Mouse (Mus musculus): Measurements from ENCODE around the gene Sgcd. TPM values are rescaled to one million over a fixed set of nuclear protein-coding genes. Genes with fewer than 3 reads are reported as not detected.

Gene Sgcd
- polyA plus RNA-seq, 1 experiment: not detected

GRCm38 (mm10) chr11:47704930-47705787 lies 283.6 kb downstream of the Sgcd start:
- WGBS: 54% methylated on average over 8 of the region's 8 CpGs
- Histone ChIP-seq H3K4me1 (ENCODE audit: control insufficient read depth, insufficient read depth, low read length) (no peaks in the 10 kb centered on the region), H3K4me3 (ENCODE audit: insufficient read depth, low read depth, low read length) (no peak overlapping the region), H3K27ac (ENCODE audit: insufficient read depth, low read depth, low read length) (no peak overlapping the region)
- no peak for TF ChIP-seq POLR2A (IDR thresholded peaks at IDR 0.05; ENCODE audit: insufficient read depth, low read depth, low read length)
- no peak for TF ChIP-seq CTCF (IDR thresholded peaks at IDR 0.05; ENCODE audit: insufficient read depth, low read depth, low read length)

GRCm38 (mm10) chr11:47695611-47696010 lies 293.2 kb downstream of the Sgcd start:
- H3K27ac ChIP-seq (ENCODE audit: insufficient read depth, low read depth, low read length): no peak overlapping the region
- TF ChIP-seq POLR2A (IDR thresholded peaks at IDR 0.05; ENCODE audit: insufficient read depth, low read depth, low read length): no peak
- TF ChIP-seq CTCF (IDR thresholded peaks at IDR 0.05; ENCODE audit: insufficient read depth, low read depth, low read length): no peak
- H3K4me3 ChIP-seq (ENCODE audit: insufficient read depth, low read depth, low read length): no peak overlapping the region
- WGBS: 66% methylated on average over 1 of the region's 1 CpGs
- H3K4me1 ChIP-seq (ENCODE audit: control insufficient read depth, insufficient read depth, low read length): no peaks in the 10 kb centered on the region

- WGBS: 14% methylated on average over 1 of the region's 1 CpGs
- no peak for TF ChIP-seq POLR2A (IDR thresholded peaks at IDR 0.05; ENCODE audit: insufficient read depth, low read depth, low read length)
- TF ChIP-seq CTCF (IDR thresholded peaks at IDR 0.05; ENCODE audit: insufficient read depth, low read depth, low read length): peak; percentile 43; the same call in 1 of the 2 replicates
- no peaks in the 10 kb centered on the region for H3K4me1 ChIP-seq (ENCODE audit: control insufficient read depth, insufficient read depth, low read length)
- no peak overlapping the region for H3K27ac ChIP-seq (ENCODE audit: insufficient read depth, low read depth, low read length)
- no peak overlapping the region for H3K4me3 ChIP-seq (ENCODE audit: insufficient read depth, low read depth, low read length)
Observed at GRCm38 (mm10) chr11:47658135-47658534, 330.6 kb downstream of the Sgcd start.

GRCm38 (mm10) chr11:47645911-47646310 lies 342.9 kb downstream of the Sgcd start:
- Histone ChIP-seq H3K4me3 (ENCODE audit: insufficient read depth, low read depth, low read length) (no peak overlapping the region), H3K27ac (ENCODE audit: insufficient read depth, low read depth, low read length) (no peak overlapping the region), H3K4me1 (ENCODE audit: control insufficient read depth, insufficient read depth, low read length) (no peaks in the 10 kb centered on the region)
- no peak for TF ChIP-seq POLR2A (IDR thresholded peaks at IDR 0.05; ENCODE audit: insufficient read depth, low read depth, low read length)
- no peak for TF ChIP-seq CTCF (IDR thresholded peaks at IDR 0.05; ENCODE audit: insufficient read depth, low read depth, low read length)

- no peaks in the 10 kb centered on the region for H3K4me1 ChIP-seq (ENCODE audit: control insufficient read depth, insufficient read depth, low read length)
- no peak overlapping the region for H3K27ac ChIP-seq (ENCODE audit: insufficient read depth, low read depth, low read length)
- 57% methylated on average over 2 of the region's 2 CpGs for WGBS
- TF ChIP-seq POLR2A (IDR thresholded peaks at IDR 0.05; ENCODE audit: insufficient read depth, low read depth, low read length) (no peak), CTCF (IDR thresholded peaks at IDR 0.05; ENCODE audit: insufficient read depth, low read depth, low read length) (no peak)
- no peak overlapping the region for H3K4me3 ChIP-seq (ENCODE audit: insufficient read depth, low read depth, low read length)
Observed at GRCm38 (mm10) chr11:47641567-47642259, 347.1 kb downstream of the Sgcd start.

- WGBS: 79% methylated on average over 1 of the region's 1 CpGs
- TF ChIP-seq CTCF (IDR thresholded peaks at IDR 0.05; ENCODE audit: insufficient read depth, low read depth, low read length) (no peak), POLR2A (IDR thresholded peaks at IDR 0.05; ENCODE audit: insufficient read depth, low read depth, low read length) (no peak)
- Histone ChIP-seq H3K27ac (ENCODE audit: insufficient read depth, low read depth, low read length) (no peak overlapping the region), H3K4me3 (ENCODE audit: insufficient read depth, low read depth, low read length) (no peak overlapping the region), H3K4me1 (ENCODE audit: control insufficient read depth, insufficient read depth, low read length) (no peaks in the 10 kb centered on the region)
Observed at GRCm38 (mm10) chr11:47640556-47640955, 348.2 kb downstream of the Sgcd start.

GRCm38 (mm10) chr11:47630186-47630585 lies 358.6 kb downstream of the Sgcd start:
- Histone ChIP-seq H3K4me1 (ENCODE audit: control insufficient read depth, insufficient read depth, low read length) (no peaks in the 10 kb centered on the region), H3K4me3 (ENCODE audit: insufficient read depth, low read depth, low read length) (no peak overlapping the region), H3K27ac (ENCODE audit: insufficient read depth, low read depth, low read length) (no peak overlapping the region)
- TF ChIP-seq CTCF (IDR thresholded peaks at IDR 0.05; ENCODE audit: insufficient read depth, low read depth, low read length): no peak
- 47% methylated on average over 2 of the region's 2 CpGs for WGBS

GRCm38 (mm10) chr11:47609892-47610291 lies 378.9 kb downstream of the Sgcd start:
- no peaks in the 10 kb centered on the region for H3K4me1 ChIP-seq (ENCODE audit: control insufficient read depth, insufficient read depth, low read length)
- H3K27ac ChIP-seq (ENCODE audit: insufficient read depth, low read depth, low read length): no peak overlapping the region
- WGBS: 88% methylated on average over 4 of the region's 4 CpGs
- no peak for TF ChIP-seq POLR2A (IDR thresholded peaks at IDR 0.05; ENCODE audit: insufficient read depth, low read depth, low read length)
- no peak for TF ChIP-seq CTCF (IDR thresholded peaks at IDR 0.05; ENCODE audit: insufficient read depth, low read depth, low read length)
- no peak overlapping the region for H3K4me3 ChIP-seq (ENCODE audit: insufficient read depth, low read depth, low read length)

- Histone ChIP-seq H3K4me1 (ENCODE audit: control insufficient read depth, insufficient read depth, low read length) (no peaks in the 10 kb centered on the region), H3K27ac (ENCODE audit: insufficient read depth, low read depth, low read length) (no peak overlapping the region), H3K4me3 (ENCODE audit: insufficient read depth, low read depth, low read length) (no peak overlapping the region)
- WGBS: 63% methylated on average over 4 of the region's 4 CpGs
- no peak for TF ChIP-seq CTCF (IDR thresholded peaks at IDR 0.05; ENCODE audit: insufficient read depth, low read depth, low read length)
- TF ChIP-seq POLR2A (IDR thresholded peaks at IDR 0.05; ENCODE audit: insufficient read depth, low read depth, low read length): no peak
Observed at GRCm38 (mm10) chr11:47574635-47575034, 414.1 kb downstream of the Sgcd start.

Measured in olfactory bulb, adult 2 months (tissue).